Mouse (Mus musculus) bone marrow, adult 2 months (tissue): ENCODE measurements at regions not wholly inside any gene's neighbourhood (a gene's known extent, or its start where the extent isn't known, plus 50 kb on each side); places are given as distances from the start of the nearest gene placed in this dataset.

Experiments
- CTCF ChIP-seq: fragments of 200-500 bp; IDR thresholded peaks from 2 replicates; pipeline ENCODE4 v1.5.1; 2011; ENCODE audit warnings: low read length, control low read depth; ENCODE audit not compliant: control insufficient read depth, insufficient read depth
- POLR2A ChIP-seq: fragments of 200-500 bp; IDR thresholded peaks from 2 replicates; pipeline ENCODE4 v1.6.1; 2011; ENCODE audit warnings: low read depth, mild to moderate bottlenecking, control low read depth, low read length, borderline replicate concordance; ENCODE audit not compliant: control insufficient read depth

DNA sequence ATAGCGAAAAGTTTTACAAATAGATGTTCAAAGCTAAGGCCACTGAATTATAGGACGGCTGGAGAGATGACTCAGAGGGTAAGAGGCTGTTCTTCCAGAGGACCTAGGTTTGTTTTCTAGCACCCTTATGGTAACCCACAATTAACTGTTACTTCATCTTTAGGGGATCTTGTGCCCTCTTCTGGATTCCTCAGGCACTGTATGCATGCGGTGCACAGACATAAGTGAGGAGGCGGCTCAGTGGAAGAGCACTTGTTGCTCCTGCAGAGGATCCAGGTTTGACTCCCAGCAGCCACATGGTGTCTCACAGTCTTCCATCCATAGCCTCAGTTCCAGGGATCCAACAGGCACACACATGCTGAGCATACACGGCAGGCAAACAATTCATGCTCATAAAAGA is 89.7 kb upstream of the Shb start:
- TF ChIP-seq CTCF (no peak), POLR2A (no peak)
